Mouse (Mus musculus) natural killer cell, adult 2 months (primary cell): Measurements from ENCODE around the gene Map3k12.

Source experiments
- DNase-seq, 2 experiments: peaks; one replicate each; pipeline ENCODE4 v3.0.0; 2022; ENCODE audit warnings: low spot score in 2 of 2

Gene Map3k12

GRCm38 (mm10) chr15:102519211-102520141 is 2.6 kb upstream of the Map3k12 start:
- DNase-seq: no peak

- DNase-seq: no peak
Measured at GRCm38 (mm10) chr15:102518859-102519201, 2.0 kb upstream of the Map3k12 start.

- DNase-seq: peak; percentile 98
Measured at GRCm38 (mm10) chr15:102517976-102518858, 1.4 kb upstream of the Map3k12 start, which contains the start of gene Tarbp2. TSS of gene Tarbp2 (plus strand) at chr15:102518192.

GRCm38 (mm10) chr15:102517631-102517975 is 739 bp upstream of the Map3k12 start:
- no peak for DNase-seq

- no peak for DNase-seq
Measured at GRCm38 (mm10) chr15:102516293-102516692, 571 bp downstream of the Map3k12 start.

- no peak for DNase-seq
Measured at GRCm38 (mm10) chr15:102515791-102516190, 1.1 kb downstream of the Map3k12 start.

- no peak for DNase-seq
Measured at GRCm38 (mm10) chr15:102515261-102515660, 1.6 kb downstream of the Map3k12 start.

GRCm38 (mm10) chr15:102513004-102513403 is 3.9 kb downstream of the Map3k12 start:
- no peak for DNase-seq

- no peak for DNase-seq
Measured at GRCm38 (mm10) chr15:102512471-102512870, 4.4 kb downstream of the Map3k12 start.

GRCm38 (mm10) chr15:102512010-102512409 is 4.9 kb downstream of the Map3k12 start:
- DNase-seq: no peak

- no peak for DNase-seq
Measured at GRCm38 (mm10) chr15:102511285-102511833, 5.5 kb downstream of the Map3k12 start.

- peak; percentile 57 to 78 for DNase-seq
Measured at GRCm38 (mm10) chr15:102510590-102511284, 6.1 kb downstream of the Map3k12 start.

- no peak for DNase-seq
Measured at GRCm38 (mm10) chr15:102510110-102510509, 6.8 kb downstream of the Map3k12 start.

- no peak for DNase-seq
Measured at GRCm38 (mm10) chr15:102508336-102508735, 8.5 kb downstream of the Map3k12 start.

- no peak for DNase-seq
Measured at GRCm38 (mm10) chr15:102507561-102507960, 9.3 kb downstream of the Map3k12 start.

GRCm38 (mm10) chr15:102506864-102507263 is 10.0 kb downstream of the Map3k12 start:
- no peak for DNase-seq

- DNase-seq: no peak
Measured at GRCm38 (mm10) chr15:102506464-102506830, 10.4 kb downstream of the Map3k12 start.

GRCm38 (mm10) chr15:102505770-102506463 is 10.9 kb downstream of the Map3k12 start:
- no peak for DNase-seq

- DNase-seq: no peak
Measured at GRCm38 (mm10) chr15:102505073-102505769, 11.6 kb downstream of the Map3k12 start.
